Mouse (Mus musculus) testis, adult 2 months (tissue): ENCODE measurements around the gene Clec4a1. TPM values are rescaled to one million over a fixed set of nuclear protein-coding genes. Genes with fewer than 3 reads are reported as not detected.

Source experiments
- H3K27ac ChIP-seq: fragments of 200-500 bp; 2 replicates; pipeline ENCODE4 v1.5.1; 2012; ENCODE audit warnings: low read depth, low read length; ENCODE audit not compliant: control insufficient read depth, insufficient read depth
- H3K27me3 ChIP-seq: fragments of 200-500 bp; 2 replicates; pipeline ENCODE4 v1.6.1; 2012; ENCODE audit warnings: mild to moderate bottlenecking, low read length, moderate library complexity; ENCODE audit not compliant: control insufficient read depth, insufficient read depth
- H3K36me3 ChIP-seq: fragments of 200-500 bp; 2 replicates; pipeline ENCODE4 v1.6.1; 2012; ENCODE audit warnings: mild to moderate bottlenecking, low read length; ENCODE audit not compliant: control insufficient read depth, insufficient read depth
- H3K4me1 ChIP-seq: fragments of 200-500 bp; 2 replicates; pipeline ENCODE4 v1.6.1; 2012; ENCODE audit warnings: low read length; ENCODE audit not compliant: control insufficient read depth, insufficient read depth
- H3K4me3 ChIP-seq: fragments of 200-500 bp; 2 replicates; pipeline ENCODE4 v1.5.1; 2012; ENCODE audit warnings: low read depth, mild to moderate bottlenecking, low read length, moderate library complexity, mixed read lengths; ENCODE audit not compliant: control insufficient read depth
- CTCF ChIP-seq: fragments of 200-500 bp; IDR thresholded peaks from 2 replicates; pipeline ENCODE4 v1.5.1; 2012; ENCODE audit warnings: low read depth, mild to moderate bottlenecking, inconsistent platforms, low read length, moderate library complexity; ENCODE audit not compliant: control insufficient read depth, insufficient read depth, insufficient replicate concordance
- POLR2A ChIP-seq: fragments of 200-500 bp; IDR thresholded peaks from 2 replicates; pipeline ENCODE4 v1.6.1; 2012; ENCODE audit warnings: low read depth, mild to moderate bottlenecking, inconsistent platforms, low read length, moderate library complexity; ENCODE audit not compliant: control insufficient read depth
- polyA plus RNA-seq: library from polyadenylated mRNA; depleted of rRNA; stranded (reverse); fragments of >200 nt; gene quantifications from 2 replicates; pipeline ENCODE4 v1.2.3, GENCODE M21; 2012; rRNA removed

Clec4a1 gene
- polyA plus RNA-seq, 1 experiment, result 0.48 TPM

GRCm38 (mm10) chr6:122946760-122947159 is 25.1 kb downstream of the Clec4a1 start:
- H3K27ac ChIP-seq, result no peak overlapping the region
- no peak for TF ChIP-seq POLR2A
- no peak for TF ChIP-seq CTCF
- no peaks in the 10 kb centered on the region for H3K36me3 ChIP-seq
- no peak overlapping the region for H3K4me3 ChIP-seq
- H3K4me1 ChIP-seq, result no peaks in the 10 kb centered on the region
- no peaks in the 10 kb centered on the region for H3K27me3 ChIP-seq

DNA sequence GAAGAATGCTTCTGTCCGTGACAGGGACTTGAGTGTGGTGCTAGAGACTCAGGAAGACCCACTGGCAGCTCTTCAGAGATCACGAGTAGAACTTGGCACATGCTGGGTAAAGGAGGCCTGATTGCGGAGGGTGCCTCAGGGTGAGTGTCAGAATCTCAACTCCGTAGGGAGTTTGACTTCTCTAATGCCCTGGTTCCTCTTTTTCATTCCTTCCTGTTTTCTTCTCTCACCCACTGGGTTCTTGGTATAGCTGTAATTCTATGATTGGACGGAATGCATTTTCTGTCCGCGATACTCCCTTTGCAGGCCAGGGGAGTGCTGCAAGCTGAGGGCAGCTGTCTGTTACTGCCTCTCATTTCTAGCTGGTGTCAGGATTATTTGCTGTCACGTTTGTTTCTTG is 30.8 kb downstream of the Clec4a1 start, which contains the start of gene Clec4a3:
Gene Clec4a3, plus strand, starts transcription at position 115 of the 400 bp plus-strand sequence.
- TF ChIP-seq CTCF (no peak), POLR2A (no peak)
- H3K4me1 ChIP-seq, result no peaks in the 10 kb centered on the region

GRCm38 (mm10) chr6:122964562-122964961 is 42.9 kb downstream of the Clec4a1 start:
- TF ChIP-seq CTCF, result no peak
- no peak for TF ChIP-seq POLR2A
- no peak overlapping the region for H3K27ac ChIP-seq
- H3K4me3 ChIP-seq, result no peak overlapping the region
- H3K4me1 ChIP-seq, result no peaks in the 10 kb centered on the region
- H3K36me3 ChIP-seq, result no peaks in the 10 kb centered on the region
- no peaks in the 10 kb centered on the region for H3K27me3 ChIP-seq

More for the DNA sequence above, 30.8 kb downstream of the Clec4a1 start, which contains the start of gene Clec4a3:
- Histone ChIP-seq H3K36me3 (no peaks in the 10 kb centered on the region), H3K27ac (no peak within 1 kb of the TSS), H3K27me3 (no peaks in the 10 kb centered on the region), H3K4me3 (no peak within 1 kb of the TSS)

DNA sequence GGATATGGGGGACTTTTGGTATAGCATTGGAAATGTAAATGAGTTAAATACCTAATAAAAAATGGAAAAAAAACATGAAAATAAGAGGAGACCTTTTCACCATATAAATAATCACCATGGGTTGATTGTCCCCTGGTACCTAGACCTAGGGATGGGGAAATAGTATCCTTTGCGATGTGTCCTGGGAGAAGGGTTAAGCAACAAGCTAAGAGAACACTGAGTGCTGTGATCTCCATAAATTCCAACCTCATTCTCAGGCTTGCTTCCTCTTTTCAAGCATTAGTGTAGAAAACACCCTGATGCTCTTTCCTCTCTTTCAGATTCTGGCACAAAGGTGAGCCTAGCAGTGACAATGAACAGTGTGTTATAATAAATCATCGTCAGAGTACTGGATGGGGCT is 47.4 kb downstream of the Clec4a1 start:
- Histone ChIP-seq H3K36me3 (no peaks in the 10 kb centered on the region), H3K27me3 (no peaks in the 10 kb centered on the region), H3K4me3 (no peak overlapping the region), H3K27ac (no peak overlapping the region), H3K4me1 (no peaks in the 10 kb centered on the region)
- TF ChIP-seq POLR2A (no peak), CTCF (no peak)

Other genes with a start within 250 kb of the Clec4a1 start
- gene Nanog, start 214.4 kb upstream of the Clec4a1 start, polyA plus RNA-seq, result 0.08 and 0.10 TPM in 2 replicates
- gene Slc2a3, start 120.2 kb upstream of the Clec4a1 start, polyA plus RNA-seq, result 703 and 947 TPM in 2 replicates
- 3.0 and 3.7 TPM in 2 replicates for gene Foxj2, start 101.9 kb upstream of the Clec4a1 start, polyA plus RNA-seq
- 0.60 and 0.67 TPM in 2 replicates for gene C3ar1, start 65.7 kb upstream of the Clec4a1 start, polyA plus RNA-seq
- 9.9 and 13.2 TPM in 2 replicates for gene Necap1, start 47.4 kb upstream of the Clec4a1 start, polyA plus RNA-seq
- 0.32 TPM in 1 of 2 replicates, not detected in the other for gene Clec4a3, start 30.7 kb downstream of the Clec4a1 start, polyA plus RNA-seq
- 0.19 TPM in 1 of 2 replicates, not detected in the other for gene Clec4a4, start 68.5 kb downstream of the Clec4a1 start, polyA plus RNA-seq
- gene Clec4b1, start 128.1 kb downstream of the Clec4a1 start, polyA plus RNA-seq, result 0.26 and 0.32 TPM in 2 replicates
- 3.9 and 4.1 TPM in 2 replicates for gene Clec4a2, start 184.6 kb downstream of the Clec4a1 start, polyA plus RNA-seq